Mouse (Mus musculus) Muller cell, postnatal 12 days (primary cell): ENCODE data around the gene Dnajc24.

ENCODE experiments used
- DNase-seq: peaks from one replicate; pipeline ENCODE4 v3.0.0-alpha.2; 2015; ENCODE audit errors: inconsistent ontology term

The Dnajc24 gene

GRCm38 (mm10) chr2:106002835-106003739, at the start of gene Dnajc24:
TSS of gene Dnajc24 (minus strand) at chr2:106003549.
- DNase-seq = peak; percentile 93

DNA sequence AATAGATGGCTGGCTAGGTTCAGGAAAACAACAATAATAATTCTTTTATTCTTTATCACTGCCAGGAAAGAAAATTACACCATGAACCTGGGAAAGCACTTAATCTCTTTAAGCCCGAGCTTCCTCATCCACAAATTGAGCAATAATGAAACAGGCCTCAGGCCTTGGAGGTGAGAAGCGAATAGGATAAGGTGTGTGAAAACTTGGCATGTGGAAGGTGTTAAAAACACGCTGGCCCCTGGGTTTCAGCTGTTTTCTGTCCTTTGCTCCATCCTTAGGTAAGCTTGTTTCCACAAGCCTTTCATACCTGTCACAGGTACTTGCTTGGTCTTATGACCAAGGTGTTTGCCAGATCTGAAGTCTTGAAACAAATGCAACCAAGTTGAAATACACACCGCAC, 43.3 kb upstream of the Dnajc24 start:
- no peak for DNase-seq

GRCm38 (mm10) chr2:106042495-106042894, 39.1 kb upstream of the Dnajc24 start:
- no peak for DNase-seq

DNA sequence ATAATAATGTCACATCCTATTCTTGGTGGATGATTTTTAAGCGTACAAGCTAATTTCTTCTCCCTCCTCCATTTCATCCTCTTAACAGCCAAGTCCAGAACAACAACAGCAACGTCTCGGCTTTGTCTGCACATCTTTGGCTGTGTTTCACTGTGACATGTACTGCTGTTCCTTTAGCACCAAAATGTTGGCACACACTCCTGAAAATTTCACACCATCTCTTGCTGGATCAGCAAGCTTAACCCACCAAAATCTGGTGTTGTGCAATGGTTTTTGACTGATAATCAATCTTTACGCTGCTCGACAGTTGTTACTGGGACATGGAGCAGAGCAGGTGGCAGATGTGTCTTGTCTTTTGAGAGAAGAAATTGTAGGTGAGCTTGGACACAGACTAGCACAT, 38.6 kb upstream of the Dnajc24 start:
- no peak for DNase-seq

DNA sequence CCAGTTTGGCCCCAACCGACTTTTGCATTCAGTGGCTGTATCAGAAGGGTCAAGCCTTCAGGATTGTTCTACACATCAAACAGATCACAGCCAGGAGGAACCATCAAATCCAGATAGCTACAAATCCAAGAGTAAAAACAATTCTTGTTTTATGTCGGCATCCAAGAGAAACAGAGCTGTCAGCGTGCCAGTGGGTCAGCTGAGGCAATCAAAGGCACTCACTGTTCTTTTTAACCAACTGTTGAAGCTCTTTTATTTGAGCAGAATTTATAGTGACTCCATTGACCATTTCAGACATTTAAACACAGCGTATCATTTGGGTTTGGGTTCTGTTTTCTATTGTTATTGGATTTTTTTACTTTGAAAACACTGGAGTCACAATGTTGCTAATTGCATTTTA, 34.9 kb upstream of the Dnajc24 start:
- DNase-seq = no peak

DNA sequence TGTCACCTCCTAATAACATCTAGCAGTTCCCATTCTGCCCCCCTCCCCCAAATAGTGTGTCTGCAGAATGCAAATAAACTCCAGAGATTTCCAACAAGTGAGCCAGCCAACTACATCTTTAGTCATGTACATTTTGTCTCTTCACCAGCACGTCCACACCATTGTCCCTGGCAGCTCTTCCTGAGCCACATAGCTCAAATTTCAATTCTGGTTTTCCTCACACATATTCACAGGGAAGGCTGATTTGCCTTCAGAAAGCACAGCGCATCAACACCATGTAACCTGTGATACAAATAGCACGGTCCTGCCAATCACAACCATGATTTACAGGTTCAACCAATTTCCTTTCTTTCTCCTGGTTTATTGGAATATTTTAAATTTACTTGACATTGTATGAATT, 21.5 kb upstream of the Dnajc24 start:
- no peak for DNase-seq

GRCm38 (mm10) chr2:106008415-106008814, 5.1 kb upstream of the Dnajc24 start:
- DNase-seq = no peak

GRCm38 (mm10) chr2:105987999-105988398, 15.3 kb downstream of the Dnajc24 start:
- DNase-seq = no peak

DNA sequence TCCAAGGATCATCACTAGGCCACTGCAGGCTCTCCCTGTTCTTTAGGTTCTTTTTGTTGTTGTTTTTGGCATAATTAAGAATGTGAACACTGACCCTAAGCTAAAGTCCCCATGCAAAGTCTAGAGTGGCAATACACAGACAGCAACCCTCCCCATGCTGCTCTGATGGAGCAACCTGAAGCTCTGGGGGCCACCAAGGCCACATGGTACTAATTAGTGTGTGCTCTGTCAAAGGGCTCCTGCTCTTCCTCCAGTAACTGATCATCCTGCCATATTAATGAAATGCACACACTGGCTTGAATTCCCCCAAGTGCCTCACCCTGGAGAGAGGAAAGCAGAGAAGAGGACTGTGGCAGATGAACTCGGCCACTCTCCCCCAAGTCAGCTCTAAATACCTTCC, 16.2 kb downstream of the Dnajc24 start:
- DNase-seq = no peak

GRCm38 (mm10) chr2:105985206-105985605, 18.1 kb downstream of the Dnajc24 start:
- no peak for DNase-seq

DNA sequence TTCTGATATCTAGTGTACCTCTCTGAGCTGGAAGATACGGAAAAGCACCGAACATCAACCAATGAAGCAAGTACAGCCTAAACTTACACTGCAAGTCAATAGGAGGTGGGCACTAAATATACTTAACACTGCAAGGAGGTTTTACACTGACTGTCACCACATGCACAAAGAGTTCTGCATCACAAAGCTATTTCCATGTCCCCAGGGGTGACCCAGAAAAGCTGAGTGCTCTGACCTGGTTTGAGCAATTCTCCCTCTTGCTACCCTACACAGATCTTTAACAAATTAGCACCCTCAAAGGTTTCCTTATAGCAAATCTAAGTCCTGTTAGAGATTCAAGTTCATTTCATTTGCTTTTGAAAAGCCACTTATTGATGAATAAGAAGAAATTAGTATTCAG, 25.3 kb downstream of the Dnajc24 start:
- DNase-seq = no peak

GRCm38 (mm10) chr2:105973941-105974340, 29.4 kb downstream of the Dnajc24 start:
- peak; percentile 31 for DNase-seq

DNA sequence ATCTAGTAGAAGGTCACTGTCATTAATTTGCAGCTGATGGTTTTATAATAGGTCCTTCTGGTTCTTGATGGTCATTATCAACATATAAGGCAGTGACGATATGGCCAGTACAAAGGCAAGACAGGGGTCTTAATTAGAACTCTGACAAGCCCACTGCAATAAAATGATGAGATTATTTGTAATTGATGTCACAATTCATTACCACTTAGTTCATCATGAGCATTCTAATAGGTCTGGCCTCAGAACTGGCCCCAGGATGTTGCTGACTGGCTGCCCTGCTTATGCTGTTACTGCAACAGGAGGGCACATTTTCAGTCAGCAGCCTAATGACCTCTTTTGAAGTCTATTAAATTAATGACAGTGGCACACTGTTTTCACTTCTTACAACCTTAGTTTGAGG, 39.9 kb downstream of the Dnajc24 start:
- DNase-seq = peak; percentile 90

DNA sequence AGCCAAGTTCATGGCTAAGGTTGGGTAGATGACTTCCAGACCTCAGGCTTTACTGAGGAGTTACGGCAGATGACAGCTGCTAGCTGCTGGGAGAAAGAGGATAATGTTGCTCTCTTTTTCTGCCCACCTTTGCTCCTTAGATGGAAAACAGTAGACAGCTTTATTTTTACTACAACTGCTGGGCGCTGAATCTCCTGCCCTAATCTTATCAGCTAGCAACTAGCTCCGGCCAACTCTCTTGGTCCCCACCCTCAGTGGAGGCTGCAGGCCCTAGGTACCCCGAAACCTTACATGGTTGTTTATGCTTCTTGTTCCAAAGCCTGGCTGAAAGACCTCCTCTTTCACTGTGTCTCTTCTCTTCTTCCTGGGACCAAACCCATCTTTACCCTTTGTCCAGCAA, 49.5 kb downstream of the Dnajc24 start:
- no peak for DNase-seq

DNA sequence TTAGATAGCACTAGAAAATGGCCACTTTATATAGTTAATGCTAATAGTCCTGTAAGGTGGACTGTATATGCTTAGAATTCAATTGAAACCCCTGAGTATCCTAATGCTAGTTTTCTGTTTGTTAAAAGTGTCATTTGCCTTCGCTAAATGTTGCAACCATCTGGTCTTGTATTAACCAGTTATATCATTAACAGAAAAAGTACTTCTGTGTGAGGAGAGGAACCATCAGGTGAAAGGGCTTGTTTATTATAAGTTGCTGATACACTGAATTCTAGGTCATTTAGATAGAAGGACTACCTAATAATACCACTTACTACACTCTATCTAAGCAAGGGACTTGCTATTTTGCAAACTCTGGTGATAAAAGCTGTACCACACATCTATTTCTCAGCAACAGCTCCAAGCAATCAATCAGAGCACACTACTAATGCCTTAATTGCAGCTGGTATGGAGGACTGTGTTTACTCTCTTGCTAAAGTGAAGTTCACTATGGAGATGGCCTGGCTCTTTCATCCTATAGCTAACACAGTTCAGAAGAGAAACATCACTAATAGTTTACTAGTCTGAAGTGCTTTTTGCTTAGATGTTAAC, 51.9 kb downstream of the Dnajc24 start:
- no peak for DNase-seq

DNA sequence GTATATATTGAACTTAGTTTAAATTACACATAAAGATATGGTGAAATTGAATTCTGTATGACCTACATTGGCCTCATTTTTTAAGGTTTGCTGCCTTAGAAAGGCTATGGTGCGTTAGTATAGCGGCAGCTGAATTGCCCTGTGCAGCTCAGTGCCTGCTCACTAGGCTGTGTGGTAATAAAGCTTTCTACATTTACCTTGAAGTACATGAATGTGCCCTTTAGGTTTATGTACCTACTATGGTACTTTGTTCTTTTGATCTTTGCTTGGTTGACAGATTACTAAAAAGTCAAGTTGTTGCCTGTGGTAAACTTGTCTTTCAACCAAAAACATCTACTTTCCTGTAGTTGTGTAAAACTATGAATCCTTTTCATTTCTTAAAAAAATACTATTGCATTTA, 53.2 kb downstream of the Dnajc24 start:
- no peak for DNase-seq

- no peak for DNase-seq
These were observed 85.6 kb downstream of the Dnajc24 start for GRCm38 (mm10) chr2:105917623-105918346.
